Mouse (Mus musculus) myocyte (in vitro differentiated cells): Measurements from ENCODE around the gene Tmem91.

Experiments used
- POLR2A ChIP-seq: IDR thresholded peaks from one replicate; pipeline ENCODE4 v1.6.1; 2011; ENCODE audit warnings: low read depth, mild to moderate bottlenecking, control low read depth, moderate library complexity; ENCODE audit not compliant: insufficient read length
- SRF ChIP-seq: IDR thresholded peaks from one replicate; pipeline ENCODE4 v1.6.1; 2011; ENCODE audit warnings: low read depth; ENCODE audit not compliant: control insufficient read depth, insufficient read length
- USF1 ChIP-seq: IDR thresholded peaks from one replicate; pipeline ENCODE4 v1.6.1; 2011; ENCODE audit warnings: low read depth, mild to moderate bottlenecking, control low read depth, moderate library complexity

GRCm38 (mm10) chr7:25652244-25652759 lies 22.7 kb downstream of the Tmem91 start:
- TF ChIP-seq POLR2A = no peak
- no peak for TF ChIP-seq USF1
- TF ChIP-seq SRF = no peak
